Mouse (Mus musculus) myocyte (in vitro differentiated cells): ENCODE data around the gene Ubtd1. TPM values are rescaled to one million over a fixed set of nuclear protein-coding genes. Genes with fewer than 3 reads are reported as not detected.

Experiments used
- H3K27me3 ChIP-seq: one replicate; pipeline ENCODE4 v1.6.1; 2011; ENCODE audit not compliant: control insufficient read depth, insufficient read depth, insufficient read length
- H3K36me3 ChIP-seq: one replicate; pipeline ENCODE4 v1.6.1; 2011; ENCODE audit not compliant: control insufficient read depth, insufficient read depth
- H3K4me2 ChIP-seq: one replicate; pipeline ENCODE4 v1.6.1; 2011; ENCODE audit warnings: low read depth, control low read depth
- H3K4me3 ChIP-seq: one replicate; pipeline ENCODE4 v1.5.1; 2011; ENCODE audit warnings: mild to moderate bottlenecking, control low read depth, moderate library complexity
- H3K79me2 ChIP-seq: one replicate; pipeline ENCODE4 v1.6.1; 2011; ENCODE audit not compliant: control insufficient read depth, insufficient read depth
- H3ac ChIP-seq: one replicate; pipeline ENCODE4 v1.6.1; 2011; ENCODE audit not compliant: control insufficient read depth, insufficient read length
- CEBPB ChIP-seq: IDR thresholded peaks from 2 replicates; pipeline ENCODE4 v1.6.1; 2011; ENCODE audit warnings: mild to moderate bottlenecking, moderate library complexity; ENCODE audit not compliant: poor library complexity, insufficient read depth, severe bottlenecking
- E2F4 ChIP-seq: IDR thresholded peaks from one replicate; pipeline ENCODE4 v1.6.1; 2011; ENCODE audit warnings: mild to moderate bottlenecking, control low read depth, moderate library complexity; ENCODE audit not compliant: insufficient read depth
- MAX ChIP-seq: IDR thresholded peaks from one replicate; pipeline ENCODE4 v1.6.1; 2011; ENCODE audit warnings: low read depth, mild to moderate bottlenecking, control low read depth
- MYOD1 ChIP-seq, 3 experiments: IDR thresholded peaks; one replicate each; pipeline ENCODE4 v1.6.1; 2011; ENCODE audit warnings: control low read depth in 2 of 3, low read depth in 2 of 3, mild to moderate bottlenecking in 2 of 3, moderate library complexity in 1 of 3; ENCODE audit not compliant: insufficient read length in 2 of 3, control insufficient read depth in 1 of 3
- MYOG ChIP-seq, 3 experiments: IDR thresholded peaks; one replicate each; pipeline ENCODE4 v1.6.1; 2011; ENCODE audit warnings: control low read depth in 2 of 3, low read depth in 2 of 3, mild to moderate bottlenecking in 2 of 3; ENCODE audit not compliant: insufficient read length in 2 of 3, control insufficient read depth in 1 of 3, insufficient read depth in 1 of 3
- POLR2A ChIP-seq: IDR thresholded peaks from one replicate; pipeline ENCODE4 v1.6.1; 2011; ENCODE audit warnings: low read depth, mild to moderate bottlenecking, control low read depth, moderate library complexity; ENCODE audit not compliant: insufficient read length
- POLR2AphosphoS2 ChIP-seq: IDR thresholded peaks from one replicate; pipeline ENCODE4 v1.6.1; 2011; ENCODE audit warnings: low read depth, control low read depth; ENCODE audit not compliant: insufficient read length
- REST ChIP-seq: IDR thresholded peaks from one replicate; pipeline ENCODE4 v1.6.1; 2011; ENCODE audit warnings: mild to moderate bottlenecking, control low read depth, moderate library complexity; ENCODE audit not compliant: insufficient read depth, insufficient read length
- SRF ChIP-seq: IDR thresholded peaks from one replicate; pipeline ENCODE4 v1.6.1; 2011; ENCODE audit warnings: low read depth; ENCODE audit not compliant: control insufficient read depth, insufficient read length
- TCF12 ChIP-seq: IDR thresholded peaks from one replicate; pipeline ENCODE4 v1.6.1; 2011; ENCODE audit warnings: mild to moderate bottlenecking, control low read depth; ENCODE audit not compliant: poor library complexity, insufficient read depth, severe bottlenecking
- TCF3 ChIP-seq: IDR thresholded peaks from one replicate; pipeline ENCODE4 v1.6.1; 2011; ENCODE audit warnings: low read depth, control low read depth; ENCODE audit not compliant: insufficient read length
- USF1 ChIP-seq: IDR thresholded peaks from one replicate; pipeline ENCODE4 v1.6.1; 2011; ENCODE audit warnings: low read depth, mild to moderate bottlenecking, control low read depth, moderate library complexity
- polyA plus RNA-seq: library from polyadenylated mRNA; unstranded; fragments of >200 nt; fragmentation: generic; extraction: Trizol; gene quantifications from one replicate; pipeline ENCODE4 v1.2.1, GENCODE M21; 2012; ENCODE audit warnings: missing spikeins

Gene Ubtd1
- polyA plus RNA-seq, 1 experiment, result 141 TPM

GRCm38 (mm10) chr19:41982791-41983150 is 1.2 kb downstream of the Ubtd1 start:
- Histone ChIP-seq H3K4me2 (peak overlapping the region; percentile 90), H3ac (peak overlapping the region; percentile 62), H3K36me3 (peaks cover 3% of the 10 kb centered on the region), H3K79me2 (peaks cover 88% of the 10 kb centered on the region), H3K4me3 (peak overlapping the region; percentile 93), H3K27me3 (no peaks in the 10 kb centered on the region)
- TF ChIP-seq SRF (no peak), MYOG (IDR thresholded peaks at IDR 0.05; ENCODE audit: control insufficient read depth in 1 of 3, insufficient read depth in 1 of 3, insufficient read length in 2 of 3, low read depth in 2 of 3) (no peak), E2F4 (no peak), USF1 (no peak), MAX (no peak), POLR2AphosphoS2 (no peak), TCF3 (no peak), REST (no peak), MYOD1 (IDR thresholded peaks at IDR 0.05; ENCODE audit: control insufficient read depth in 1 of 3, insufficient read length in 2 of 3, low read depth in 2 of 3) (no peak), POLR2A (no peak), CEBPB (no peak), TCF12 (no peak)

- Histone ChIP-seq H3K79me2 (peaks cover 92% of the 10 kb centered on the region), H3ac (no peak overlapping the region), H3K4me3 (no peak overlapping the region), H3K27me3 (no peaks in the 10 kb centered on the region), H3K4me2 (no peak overlapping the region), H3K36me3 (peaks cover 6% of the 10 kb centered on the region)
- TF ChIP-seq MYOG (IDR thresholded peaks at IDR 0.05; ENCODE audit: control insufficient read depth in 1 of 3, insufficient read depth in 1 of 3, insufficient read length in 2 of 3, low read depth in 2 of 3) (no peak), TCF12 (no peak), POLR2A (no peak), MYOD1 (IDR thresholded peaks at IDR 0.05; ENCODE audit: control insufficient read depth in 1 of 3, insufficient read length in 2 of 3, low read depth in 2 of 3) (no peak), TCF3 (no peak), POLR2AphosphoS2 (no peak)
These were observed 4.4 kb downstream of the Ubtd1 start for GRCm38 (mm10) chr19:41985994-41986393.

- H3K4me2 ChIP-seq, result no peak overlapping the region
- H3ac ChIP-seq, result no peak overlapping the region
- no peaks in the 10 kb centered on the region for H3K27me3 ChIP-seq
- no peak for TF ChIP-seq TCF12
- TF ChIP-seq MAX, result no peak
- TF ChIP-seq CEBPB, result no peak
- TF ChIP-seq MYOG (IDR thresholded peaks at IDR 0.05; ENCODE audit: control insufficient read depth in 1 of 3, insufficient read depth in 1 of 3, insufficient read length in 2 of 3, low read depth in 2 of 3), result peak in 1 of 3 experiments; percentile 13
- no peak for TF ChIP-seq SRF
- no peak for TF ChIP-seq POLR2A
- no peak for TF ChIP-seq USF1
- no peak for TF ChIP-seq REST
- TF ChIP-seq POLR2AphosphoS2, result no peak
- peak in 1 of 3 experiments; percentile 14 for TF ChIP-seq MYOD1 (IDR thresholded peaks at IDR 0.05; ENCODE audit: control insufficient read depth in 1 of 3, insufficient read length in 2 of 3, low read depth in 2 of 3)
- TF ChIP-seq TCF3, result no peak
- no peak for TF ChIP-seq E2F4
- H3K4me3 ChIP-seq, result no peak overlapping the region
- H3K36me3 ChIP-seq, result peaks cover 6% of the 10 kb centered on the region
- peaks cover 100% of the 10 kb centered on the region for H3K79me2 ChIP-seq
These were observed 5.6 kb downstream of the Ubtd1 start for GRCm38 (mm10) chr19:41987206-41987605.

GRCm38 (mm10) chr19:41989810-41990209 is 8.2 kb downstream of the Ubtd1 start:
- TF ChIP-seq USF1 (no peak), SRF (no peak), POLR2A (no peak), MYOD1 (IDR thresholded peaks at IDR 0.05; ENCODE audit: control insufficient read depth in 1 of 3, insufficient read length in 2 of 3, low read depth in 2 of 3) (no peak), REST (no peak), POLR2AphosphoS2 (no peak)
- Histone ChIP-seq H3K4me2 (no peak overlapping the region), H3K79me2 (peaks cover 91% of the 10 kb centered on the region), H3ac (no peak overlapping the region), H3K4me3 (no peak overlapping the region), H3K36me3 (peaks cover 6% of the 10 kb centered on the region), H3K27me3 (no peaks in the 10 kb centered on the region)

- TF ChIP-seq MAX (no peak), TCF12 (no peak), MYOD1 (IDR thresholded peaks at IDR 0.05; ENCODE audit: control insufficient read depth in 1 of 3, insufficient read length in 2 of 3, low read depth in 2 of 3) (no peak), CEBPB (no peak), POLR2A (no peak)
- peaks cover 7% of the 10 kb centered on the region for H3K36me3 ChIP-seq
- H3K27me3 ChIP-seq, result no peaks in the 10 kb centered on the region
- peaks cover 91% of the 10 kb centered on the region for H3K79me2 ChIP-seq
- H3ac ChIP-seq, result no peak overlapping the region
- no peak overlapping the region for H3K4me3 ChIP-seq
- H3K4me2 ChIP-seq, result peak overlapping the region; percentile 71
These were observed 10.4 kb downstream of the Ubtd1 start for GRCm38 (mm10) chr19:41991926-41992477.
